Mouse (Mus musculus) stomach, embryonic 16.5 days (tissue): Measurements from ENCODE around the gene Wasf2. TPM values are rescaled to one million over a fixed set of nuclear protein-coding genes. Genes with fewer than 3 reads are reported as not detected.

Source experiments
- ATAC-seq: fragments of 200-750 bp; cut with Nextera tagmentation; 2 replicates; pipeline ENCODE4 v1.8.0; 2017; ENCODE audit warnings: moderate number of reproducible peaks, moderate TSS enrichment; ENCODE audit not compliant: insufficient read depth, low FRiP score
- H3K27ac ChIP-seq: fragments of 300-500 bp; sonication (generic); 2 replicates; pipeline ENCODE4 v1.5.1; 2014; ENCODE audit warnings: low read length
- H3K27me3 ChIP-seq: fragments of 300-500 bp; sonication (generic); 2 replicates; pipeline ENCODE4 v1.6.1; 2014; ENCODE audit warnings: low read length, control low read depth, mixed read lengths; ENCODE audit not compliant: control insufficient read depth, insufficient read depth
- H3K36me3 ChIP-seq: fragments of 300-500 bp; sonication (generic); 2 replicates; pipeline ENCODE4 v1.6.1; 2014; ENCODE audit warnings: low read length; ENCODE audit not compliant: control insufficient read depth, insufficient read depth
- H3K4me1 ChIP-seq: fragments of 300-500 bp; sonication (generic); 2 replicates; pipeline ENCODE4 v1.6.1; 2014; ENCODE audit warnings: low read length, control low read depth, mixed read lengths; ENCODE audit not compliant: control insufficient read depth, insufficient read depth
- H3K4me2 ChIP-seq: fragments of 300-500 bp; sonication (generic); 2 replicates; pipeline ENCODE4 v1.6.1; 2014; ENCODE audit warnings: low read depth, low read length, mixed read lengths
- H3K4me3 ChIP-seq: fragments of 300-500 bp; sonication (generic); replicated peaks from 2 replicates; pipeline ENCODE4 v1.5.1; 2014; ENCODE audit warnings: mild to moderate bottlenecking, low read length
- H3K9ac ChIP-seq: fragments of 300-500 bp; sonication (generic); 2 replicates; pipeline ENCODE4 v1.6.1; 2014; ENCODE audit warnings: low read length
- H3K9me3 ChIP-seq: fragments of 300-500 bp; sonication (generic); replicated peaks from 2 replicates; pipeline ENCODE4 v1.6.1; 2016; ENCODE audit warnings: low read length, control low read depth; ENCODE audit not compliant: control insufficient read depth
- WGBS: fragments of 180-500 bp; shearing (Covaris S2); extraction: QIAGEN DNeasy Blood & Tissue Kit; methylation state at CpG from one replicate; pipeline ENCODE4 v1.1.7; 2014; 5-methylcytosine and 5-hydroxymethylcytosine counted together
- polyA plus RNA-seq: library from polyadenylated mRNA; unstranded; fragments of >200 nt; fragmentation: Nextera tagmentation; extraction: Ambion mirVana; gene quantifications from 2 replicates; pipeline ENCODE4 v1.2.1, GENCODE M21; 2015

Wasf2 gene
- polyA plus RNA-seq, 1 experiment from 2014 or later: 84.3 TPM

GRCm38 (mm10) chr4:133209366-133209765 lies 79.1 kb downstream of the Wasf2 start:
- Histone ChIP-seq H3K27ac (no peak overlapping the region), H3K4me1 (peaks cover 22% of the 10 kb centered on the region), H3K27me3 (peaks cover 8% of the 10 kb centered on the region), H3K4me2 (no peak overlapping the region), H3K36me3 (no peaks in the 10 kb centered on the region), H3K4me3 (no peak overlapping the region), H3K9ac (no peak overlapping the region), H3K9me3 (no peaks in the 10 kb centered on the region)
- 5% methylated on average over 11 of the region's 11 CpGs for WGBS
- no peak for ATAC-seq

GRCm38 (mm10) chr4:133210023-133210787 lies 79.9 kb downstream of the Wasf2 start:
- H3K9me3 ChIP-seq: no peaks in the 10 kb centered on the region
- no peak overlapping the region for H3K9ac ChIP-seq

GRCm38 (mm10) chr4:133210788-133211390 lies 80.6 kb downstream of the Wasf2 start:
- 94% methylated on average over 19 of the region's 19 CpGs for WGBS
- no peak overlapping the region for H3K4me2 ChIP-seq
- no peak overlapping the region for H3K4me3 ChIP-seq
- H3K4me1 ChIP-seq: peaks cover 18% of the 10 kb centered on the region
- H3K9ac ChIP-seq: no peak overlapping the region
- H3K27me3 ChIP-seq: peaks cover 10% of the 10 kb centered on the region
- H3K27ac ChIP-seq: no peak overlapping the region
- ATAC-seq: no peak
- H3K36me3 ChIP-seq: no peaks in the 10 kb centered on the region
- H3K9me3 ChIP-seq: no peaks in the 10 kb centered on the region

More at GRCm38 (mm10) chr4:133210023-133210787, 79.9 kb downstream of the Wasf2 start:
- Histone ChIP-seq H3K27ac (no peak overlapping the region), H3K4me2 (no peak overlapping the region), H3K36me3 (no peaks in the 10 kb centered on the region), H3K4me1 (peaks cover 18% of the 10 kb centered on the region), H3K27me3 (peaks cover 10% of the 10 kb centered on the region), H3K4me3 (no peak overlapping the region)
- ATAC-seq: no peak
- 90% methylated on average over 24 of the region's 24 CpGs for WGBS

- no peak within 1 kb of the TSS for H3K27ac ChIP-seq
- peaks cover 18% of the 10 kb centered on the region for H3K4me1 ChIP-seq
- peak within 1 kb of the TSS; percentile 88 for H3K4me2 ChIP-seq
- peak; percentile 44 for ATAC-seq
- peak within 1 kb of the TSS; percentile 66 for H3K9ac ChIP-seq
- H3K9me3 ChIP-seq: no peaks in the 10 kb centered on the region
- no peaks in the 10 kb centered on the region for H3K36me3 ChIP-seq
- H3K27me3 ChIP-seq: peaks cover 10% of the 10 kb centered on the region
- peak within 1 kb of the TSS; percentile 64 for H3K4me3 ChIP-seq
- 3% methylated on average over 51 of the region's 52 CpGs for WGBS
These were observed 81.7 kb downstream of the Wasf2 start, which contains the start of the genes Cd164l2 and Gpr3 for GRCm38 (mm10) chr4:133211751-133212561. Cd164l2 (plus strand) TSS chr4:133212131. Gpr3 (minus strand) TSS chr4:133212536.

GRCm38 (mm10) chr4:133212562-133213267 lies 82.4 kb downstream of the Wasf2 start:
- Histone ChIP-seq H3K4me3 (peak overlapping the region; percentile 64), H3K27ac (no peak overlapping the region), H3K9me3 (no peaks in the 10 kb centered on the region), H3K4me1 (peaks cover 18% of the 10 kb centered on the region), H3K27me3 (peaks cover 10% of the 10 kb centered on the region), H3K9ac (peak overlapping the region; percentile 66), H3K36me3 (no peaks in the 10 kb centered on the region), H3K4me2 (peak overlapping the region; percentile 88)
- WGBS: 1% methylated on average over 44 of the region's 44 CpGs
- ATAC-seq: peak; percentile 84; the same call in 1 of the 2 replicates

GRCm38 (mm10) chr4:133213268-133213590 lies 82.9 kb downstream of the Wasf2 start:
- H3K27ac ChIP-seq: no peak overlapping the region
- 3% methylated on average over 9 of the region's 9 CpGs for WGBS
- H3K9ac ChIP-seq: no peak overlapping the region
- H3K36me3 ChIP-seq: no peaks in the 10 kb centered on the region
- H3K4me1 ChIP-seq: peaks cover 18% of the 10 kb centered on the region
- peaks cover 10% of the 10 kb centered on the region for H3K27me3 ChIP-seq
- no peak for ATAC-seq
- H3K4me3 ChIP-seq: peak overlapping the region; percentile 64
- no peaks in the 10 kb centered on the region for H3K9me3 ChIP-seq
- H3K4me2 ChIP-seq: peak overlapping the region; percentile 88

- peak overlapping the region; percentile 88; the same call in 1 of the 2 replicates for H3K4me2 ChIP-seq
- no peaks in the 10 kb centered on the region for H3K36me3 ChIP-seq
- WGBS: 13% methylated on average over 10 of the region's 10 CpGs
- H3K4me3 ChIP-seq: peak overlapping the region; percentile 64; the same call in 1 of the 2 replicates
- H3K4me1 ChIP-seq: peaks cover 18% of the 10 kb centered on the region
- peaks cover 10% of the 10 kb centered on the region for H3K27me3 ChIP-seq
- no peaks in the 10 kb centered on the region for H3K9me3 ChIP-seq
- no peak overlapping the region for H3K27ac ChIP-seq
- H3K9ac ChIP-seq: no peak overlapping the region
- ATAC-seq: no peak
These were observed 83.4 kb downstream of the Wasf2 start for GRCm38 (mm10) chr4:133213661-133214060.

GRCm38 (mm10) chr4:133217641-133218040 lies 87.3 kb downstream of the Wasf2 start:
- H3K9ac ChIP-seq: no peak overlapping the region
- H3K36me3 ChIP-seq: no peaks in the 10 kb centered on the region
- H3K4me3 ChIP-seq: no peak overlapping the region
- no peaks in the 10 kb centered on the region for H3K9me3 ChIP-seq
- peaks cover 17% of the 10 kb centered on the region for H3K4me1 ChIP-seq
- no peak for ATAC-seq
- 5% methylated on average over 5 of the region's 5 CpGs for WGBS
- no peak overlapping the region for H3K4me2 ChIP-seq
- peaks cover 7% of the 10 kb centered on the region for H3K27me3 ChIP-seq
- no peak overlapping the region for H3K27ac ChIP-seq
